Mouse (Mus musculus) CH12.LX (cell line): Measurements from ENCODE around the gene Lin28b.

ENCODE experiments used
- BHLHE40 ChIP-seq: IDR thresholded peaks from 2 replicates; pipeline ENCODE4 v1.6.1; 2011; ENCODE audit warnings: mild to moderate bottlenecking, low read depth, low read length, improper control_type of control experiment
- CHD1 ChIP-seq: IDR thresholded peaks from 2 replicates; pipeline ENCODE4 v1.6.1; 2012; ENCODE audit warnings: low read depth, low read length, improper control_type of control experiment, inconsistent platforms
- CTCF ChIP-seq, 2 experiments: IDR thresholded peaks in 1 of 2; conservative IDR thresholded peaks in 1 of 2; 2 replicates each; pipeline ENCODE4 v1.5.1; 2011 to 2012; ENCODE audit warnings: low read depth in 2 of 2, low read length in 2 of 2, improper control_type of control experiment in 1 of 2, inconsistent platforms in 1 of 2, mild to moderate bottlenecking in 1 of 2, moderate library complexity in 1 of 2
- EP300 ChIP-seq: IDR thresholded peaks from 2 replicates; pipeline ENCODE4 v1.6.1; 2011; ENCODE audit warnings: low read length, improper control_type of control experiment
- MAX ChIP-seq: IDR thresholded peaks from 2 replicates; pipeline ENCODE4 v1.6.1; 2011; ENCODE audit warnings: low read length, improper control_type of control experiment
- MAZ ChIP-seq: IDR thresholded peaks from 2 replicates; pipeline ENCODE4 v1.6.1; 2012; ENCODE audit warnings: low read depth, mild to moderate bottlenecking, inconsistent platforms, low read length, improper control_type of control experiment, moderate library complexity
- MEF2A ChIP-seq: IDR thresholded peaks from 2 replicates; pipeline ENCODE4 v1.6.1; 2014; ENCODE audit warnings: low read depth, mild to moderate bottlenecking, inconsistent platforms, low read length, improper control_type of control experiment, borderline replicate concordance
- POLR2A ChIP-seq: IDR thresholded peaks from 2 replicates; pipeline ENCODE4 v1.6.1; 2011; ENCODE audit warnings: low read depth, mild to moderate bottlenecking, improper control_type of control experiment, low read length
- TCF12 ChIP-seq: IDR thresholded peaks from 2 replicates; pipeline ENCODE4 v1.6.1; 2014; ENCODE audit warnings: low read depth, mild to moderate bottlenecking, inconsistent platforms, low read length, improper control_type of control experiment

GRCm38 (mm10) chr10:45370545-45370944 is 115.7 kb downstream of the Lin28b start:
- TF ChIP-seq BHLHE40 = no peak
- TF ChIP-seq EP300 = no peak
- no peak for TF ChIP-seq CTCF (conservative IDR thresholded peaks at IDR 0.05 in 1 of 2, IDR thresholded peaks at IDR 0.05 in 1 of 2; ENCODE audit: low read depth in 2 of 2, low read length in 2 of 2)
- TF ChIP-seq TCF12 = no peak
- no peak for TF ChIP-seq MAZ
- no peak for TF ChIP-seq MEF2A
- no peak for TF ChIP-seq POLR2A
- TF ChIP-seq MAX = no peak
- no peak for TF ChIP-seq CHD1
